Mouse (Mus musculus) megakaryocyte, embryonic 14.5 days (primary cell): ENCODE measurements around the gene Gm20388.

ENCODE experiments used
- FLI1 ChIP-seq: IDR thresholded peaks from 2 replicates; pipeline ENCODE4 v1.6.1; 2012; ENCODE audit warnings: low read length, inconsistent platforms, mixed read lengths
- GATA1 ChIP-seq: IDR thresholded peaks from 3 replicates; pipeline ENCODE4 v1.6.1; 2012; ENCODE audit warnings: mixed read lengths, low read length, inconsistent platforms, borderline replicate concordance

DNA sequence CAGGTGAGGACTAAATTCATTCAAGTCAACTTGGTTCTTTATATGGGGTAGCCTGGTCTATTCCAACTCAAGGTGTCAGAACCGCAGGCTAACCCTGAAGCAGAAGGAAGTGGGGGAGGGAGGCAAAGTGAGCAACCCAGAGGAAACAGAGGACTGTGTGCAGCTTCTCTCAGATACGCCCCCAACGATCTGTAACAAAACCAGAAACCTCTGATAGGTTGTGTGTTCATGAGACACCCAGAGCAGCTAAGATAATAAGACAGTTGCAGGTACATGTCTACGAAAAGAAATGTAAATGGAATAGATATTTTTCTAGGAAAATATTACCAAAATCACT lies 4408.6 kb downstream of the Gm20388 start:
- TF ChIP-seq GATA1 (no peak), FLI1 (no peak)
